Mouse (Mus musculus) bone marrow, adult 2 months (tissue): ENCODE results near the gene Rassf4. TPM values are rescaled to one million over a fixed set of nuclear protein-coding genes. Genes with fewer than 3 reads are reported as not detected.

ENCODE experiments used
- H3K27ac ChIP-seq: fragments of 200-500 bp; 2 replicates; pipeline ENCODE4 v1.5.1; 2012; ENCODE audit warnings: low read depth, mild to moderate bottlenecking, control low read depth, inconsistent platforms, low read length; ENCODE audit not compliant: control insufficient read depth, poor library complexity, insufficient read depth
- H3K4me1 ChIP-seq: fragments of 200-500 bp; 2 replicates; pipeline ENCODE4 v1.6.1; 2011; ENCODE audit warnings: low read length; ENCODE audit not compliant: control insufficient read depth, insufficient read depth
- H3K4me3 ChIP-seq: fragments of 200-500 bp; replicated peaks from 2 replicates; pipeline ENCODE3; 2011; ENCODE audit warnings: mild to moderate bottlenecking, low read depth, low read length, control low read depth; ENCODE audit not compliant: control insufficient read depth
- CTCF ChIP-seq: fragments of 200-500 bp; IDR thresholded peaks from 2 replicates; pipeline ENCODE4 v1.5.1; 2011; ENCODE audit warnings: low read length, control low read depth; ENCODE audit not compliant: control insufficient read depth, insufficient read depth
- POLR2A ChIP-seq: fragments of 200-500 bp; IDR thresholded peaks from 2 replicates; pipeline ENCODE4 v1.6.1; 2011; ENCODE audit warnings: low read depth, mild to moderate bottlenecking, control low read depth, low read length, borderline replicate concordance; ENCODE audit not compliant: control insufficient read depth
- WGBS: fragments of 180-500 bp; shearing (Covaris S2); methylation state at CpG from one replicate; pipeline ENCODE4 v1.1.7; 2018; 5-methylcytosine and 5-hydroxymethylcytosine counted together
- polyA plus RNA-seq: library from polyadenylated mRNA; stranded (reverse); fragments of >200 nt; gene quantifications from 2 replicates; pipeline ENCODE4 v1.2.4, GENCODE M21; 2011; ENCODE audit warnings: low replicate concordance; ENCODE audit not compliant: missing spikeins, insufficient read depth, insufficient read length

Rassf4 gene
- polyA plus RNA-seq, 1 experiment = 18.3 TPM

- no peak overlapping the region for H3K4me3 ChIP-seq
- TF ChIP-seq CTCF (no peak), POLR2A (no peak)
- WGBS = 83% methylated on average over 11 of the region's 11 CpGs
- no peak overlapping the region for H3K27ac ChIP-seq
- H3K4me1 ChIP-seq = no peaks in the 10 kb centered on the region
These were observed 30.8 kb downstream of the Rassf4 start for GRCm38 (mm10) chr6:116642942-116643341.

- 69% methylated on average over 2 of the region's 2 CpGs for WGBS
- H3K4me3 ChIP-seq = no peak overlapping the region
- no peaks in the 10 kb centered on the region for H3K4me1 ChIP-seq
- no peak for TF ChIP-seq CTCF
- H3K27ac ChIP-seq = no peak overlapping the region
These were observed 34.1 kb downstream of the Rassf4 start for GRCm38 (mm10) chr6:116639663-116640062.

- WGBS = 83% methylated on average over 2 of the region's 2 CpGs
- TF ChIP-seq CTCF (no peak), POLR2A (no peak)
These were observed 34.9 kb downstream of the Rassf4 start for GRCm38 (mm10) chr6:116638871-116639270.

GRCm38 (mm10) chr6:116637496-116637895, 36.3 kb downstream of the Rassf4 start:
- WGBS = 80% methylated on average over 5 of the region's 5 CpGs

More at GRCm38 (mm10) chr6:116638871-116639270, 34.9 kb downstream of the Rassf4 start:
- no peaks in the 10 kb centered on the region for H3K4me1 ChIP-seq
- H3K27ac ChIP-seq = no peak overlapping the region
- H3K4me3 ChIP-seq = no peak overlapping the region

GRCm38 (mm10) chr6:116636581-116637235, 37.0 kb downstream of the Rassf4 start:
- H3K4me3 ChIP-seq = no peak overlapping the region
- H3K4me1 ChIP-seq = no peaks in the 10 kb centered on the region
- no peak overlapping the region for H3K27ac ChIP-seq
- WGBS = 52% methylated on average over 9 of the region's 9 CpGs
- no peak for TF ChIP-seq POLR2A
- TF ChIP-seq CTCF = no peak

More at GRCm38 (mm10) chr6:116637496-116637895, 36.3 kb downstream of the Rassf4 start:
- Histone ChIP-seq H3K27ac (no peak overlapping the region), H3K4me1 (no peaks in the 10 kb centered on the region), H3K4me3 (no peak overlapping the region)
- TF ChIP-seq CTCF (no peak), POLR2A (no peak)

- Histone ChIP-seq H3K27ac (no peak overlapping the region), H3K4me3 (no peak overlapping the region), H3K4me1 (no peaks in the 10 kb centered on the region; the same call in 1 of the 2 replicates)
- no peak for TF ChIP-seq CTCF
- 34% methylated on average over 10 of the region's 10 CpGs for WGBS
These were observed 38.2 kb downstream of the Rassf4 start for GRCm38 (mm10) chr6:116635251-116636180.

GRCm38 (mm10) chr6:116633741-116634695, 39.7 kb downstream of the Rassf4 start:
- no peak overlapping the region for H3K27ac ChIP-seq
- 80% methylated on average over 17 of the region's 17 CpGs for WGBS
- H3K4me1 ChIP-seq = no peaks in the 10 kb centered on the region; the same call in 1 of the 2 replicates
- TF ChIP-seq CTCF (no peak), POLR2A (no peak)
- no peak overlapping the region for H3K4me3 ChIP-seq
